Mouse (Mus musculus) liver, embryonic 14.5 days (tissue): Measurements from ENCODE around the gene Arnt2. TPM values are rescaled to one million over a fixed set of nuclear protein-coding genes. Genes with fewer than 3 reads are reported as not detected.

ENCODE experiments used
- ATAC-seq: fragments of 200-750 bp; cut with Nextera tagmentation; 2 replicates; pipeline ENCODE4 v1.8.0; 2017; ENCODE audit warnings: moderate number of reproducible peaks, mild to moderate bottlenecking, moderate library complexity; ENCODE audit not compliant: insufficient read depth
- DNase-seq, 3 experiments: peaks; one replicate each; pipeline ENCODE4 v3.0.0-alpha.2; 2012 to 2013; ENCODE audit warnings: low read depth in 3 of 3, low spot score in 3 of 3
- H3K27ac ChIP-seq: fragments of 300-500 bp; sonication (generic); 2 replicates; pipeline ENCODE4 v1.5.1; 2014; ENCODE audit warnings: moderate library complexity, mild to moderate bottlenecking, control low read depth, inconsistent platforms
- H3K27me3 ChIP-seq: fragments of 300-500 bp; sonication (generic); 2 replicates; pipeline ENCODE4 v1.6.1; 2014; ENCODE audit warnings: mild to moderate bottlenecking, low read length, moderate library complexity; ENCODE audit not compliant: control insufficient read depth, insufficient read depth
- H3K36me3 ChIP-seq: fragments of 300-500 bp; sonication (generic); replicated peaks from 2 replicates; pipeline ENCODE4 v1.6.1; 2014; ENCODE audit warnings: low read depth; ENCODE audit not compliant: control insufficient read depth, insufficient read depth
- H3K4me1 ChIP-seq, 2 experiments: fragments of 200-500 bp in 1 of 2; fragments of 300-500 bp in 1 of 2; sonication (generic) in 1 of 2; replicated peaks; 2 replicates each; pipeline ENCODE4 v1.6.1; 2012 to 2014; ENCODE audit warnings: antibody characterized with exemption in 1 of 2, inconsistent platforms in 1 of 2, low read length in 1 of 2; ENCODE audit not compliant: control insufficient read depth in 2 of 2, insufficient read depth in 2 of 2
- H3K4me2 ChIP-seq: fragments of 300-500 bp; sonication (generic); 2 replicates; pipeline ENCODE4 v1.6.1; 2014; ENCODE audit warnings: low read depth, mild to moderate bottlenecking, control low read depth, moderate library complexity
- H3K4me3 ChIP-seq, 2 experiments: fragments of 200-500 bp in 1 of 2; fragments of 300-500 bp in 1 of 2; sonication (generic) in 1 of 2; 2 replicates each; pipeline ENCODE4 v1.5.1; 2012 to 2014; ENCODE audit warnings: low read depth in 2 of 2, low read length in 2 of 2, mild to moderate bottlenecking in 2 of 2, control low read depth in 1 of 2, inconsistent platforms in 1 of 2, moderate library complexity in 1 of 2; ENCODE audit not compliant: insufficient read depth in 1 of 2
- H3K9ac ChIP-seq: fragments of 300-500 bp; sonication (generic); replicated peaks from 2 replicates; pipeline ENCODE4 v1.6.1; 2014; ENCODE audit warnings: mild to moderate bottlenecking, control low read depth, moderate library complexity
- H3K9me3 ChIP-seq: fragments of 300-500 bp; sonication (generic); 2 replicates; pipeline ENCODE4 v1.6.1; 2016; ENCODE audit warnings: low read length, mixed read lengths; ENCODE audit not compliant: control insufficient read depth
- CTCF ChIP-seq: IDR thresholded peaks from 2 replicates; pipeline ENCODE4 v1.5.1; 2016; ENCODE audit warnings: antibody characterized with exemption, low read depth, control low read depth
- EP300 ChIP-seq: IDR thresholded peaks from 2 replicates; pipeline ENCODE4 v1.6.1; 2016; ENCODE audit warnings: antibody characterized with exemption, low read depth
- WGBS: fragments of 180-500 bp; shearing (Covaris S2); extraction: QIAGEN DNeasy Blood & Tissue Kit; methylation state at CpG from one replicate; pipeline ENCODE4 v1.1.7; 2014; ENCODE audit not compliant: insufficient replicate concordance; 5-methylcytosine and 5-hydroxymethylcytosine counted together
- polyA plus RNA-seq, 2 experiments: library from polyadenylated mRNA; depleted of rRNA in 1 of 2; stranded (reverse) in 1 of 2; unstranded in 1 of 2; fragments of >200 nt; fragmentation: Nextera tagmentation in 1 of 2; extraction: Ambion mirVana in 1 of 2; gene quantifications; 2 replicates each; pipeline versions ENCODE4 v1.2.1 to v1.2.3; 2012 to 2014

Gene Arnt2
- polyA plus RNA-seq, 2 experiments = 0.16 to 0.39 TPM

GRCm38 (mm10) chr7:84333996-84334395 is 76.0 kb downstream of the Arnt2 start:
- Histone ChIP-seq H3K9me3 (no peaks in the 10 kb centered on the region), H3K9ac (no peak overlapping the region), H3K27me3 (no peaks in the 10 kb centered on the region), H3K4me2 (no peak overlapping the region), H3K27ac (no peak overlapping the region), H3K4me3 (no peak overlapping the region), H3K4me1 (no peaks in the 10 kb centered on the region), H3K36me3 (no peaks in the 10 kb centered on the region)
- no peak for TF ChIP-seq EP300
- TF ChIP-seq CTCF = no peak
- no peak for DNase-seq
- ATAC-seq = no peak
- WGBS = 39% methylated on average over 3 of the region's 3 CpGs

GRCm38 (mm10) chr7:84332295-84333168 is 77.4 kb downstream of the Arnt2 start:
- Histone ChIP-seq H3K4me2 (no peak overlapping the region), H3K36me3 (no peaks in the 10 kb centered on the region), H3K27ac (no peak overlapping the region), H3K9me3 (no peaks in the 10 kb centered on the region), H3K4me3 (no peak overlapping the region), H3K9ac (no peak overlapping the region), H3K4me1 (no peaks in the 10 kb centered on the region; a peak in 1 of 4 replicates), H3K27me3 (no peaks in the 10 kb centered on the region)
- WGBS = 43% methylated on average over 11 of the region's 11 CpGs
- DNase-seq (no peak), ATAC-seq (no peak)
- TF ChIP-seq EP300 = no peak
- no peak for TF ChIP-seq CTCF

- no peak overlapping the region for H3K4me2 ChIP-seq
- TF ChIP-seq EP300 (no peak), CTCF (no peak)
- H3K4me1 ChIP-seq = no peaks in the 10 kb centered on the region; a peak in 1 of 4 replicates
- no peaks in the 10 kb centered on the region for H3K9me3 ChIP-seq
- no peaks in the 10 kb centered on the region for H3K27me3 ChIP-seq
- H3K27ac ChIP-seq = no peak overlapping the region
- no peak overlapping the region for H3K9ac ChIP-seq
- no peak for ATAC-seq
- WGBS = 17% methylated on average over 1 of the region's 1 CpGs
- no peak overlapping the region for H3K4me3 ChIP-seq
- H3K36me3 ChIP-seq = no peaks in the 10 kb centered on the region
- no peak for DNase-seq
These were observed 80.8 kb downstream of the Arnt2 start for GRCm38 (mm10) chr7:84329174-84329583.

- Histone ChIP-seq H3K9ac (no peak overlapping the region), H3K27ac (no peak overlapping the region), H3K4me1 (no peaks in the 10 kb centered on the region; a peak in 1 of 4 replicates), H3K9me3 (no peaks in the 10 kb centered on the region), H3K27me3 (no peaks in the 10 kb centered on the region), H3K4me2 (no peak overlapping the region), H3K36me3 (no peaks in the 10 kb centered on the region), H3K4me3 (no peak overlapping the region)
- TF ChIP-seq EP300 (no peak), CTCF (no peak)
- no peak for ATAC-seq
- no peak for DNase-seq
- 11% methylated on average over 1 of the region's 1 CpGs for WGBS
These were observed 81.2 kb downstream of the Arnt2 start for GRCm38 (mm10) chr7:84328770-84329169.

GRCm38 (mm10) chr7:84325570-84326328 is 84.2 kb downstream of the Arnt2 start:
- Histone ChIP-seq H3K36me3 (no peaks in the 10 kb centered on the region), H3K27ac (no peak overlapping the region), H3K9ac (no peak overlapping the region), H3K4me3 (no peak overlapping the region), H3K4me2 (no peak overlapping the region), H3K9me3 (no peaks in the 10 kb centered on the region), H3K4me1 (no peaks in the 10 kb centered on the region; a peak in 1 of 4 replicates), H3K27me3 (no peaks in the 10 kb centered on the region)
- ATAC-seq (no peak), DNase-seq (no peak)
- TF ChIP-seq CTCF (no peak), EP300 (no peak)
- 42% methylated on average over 2 of the region's 2 CpGs for WGBS
